In genomic region chr10:56468993-56469712, GRCm38 (mm10) we compare ENCODE assay signal across 9 mouse cellular contexts.
DNase-seq lines count a peak whose midpoint lies in the region; ATAC-seq and TF ChIP-seq lines count a peak whose summit lies in the region.
"Had no signal": no experiment of that assay in that cellular context is flagged by ENCODE, and none has a peak within 500 bp of the region (broad histone marks: within the 10 kb centered on the region; RNA-seq: fewer than 3 reads in every experiment).

No protein-coding gene starts in this region.

- no peaks in the 10 kb centered on the region for H3K4me1 ChIP-seq in kidney, adult 2 months (ENCODE audit: control insufficient read depth, insufficient read depth, low read length)
- no peaks in the 10 kb centered on the region for H3K4me1 ChIP-seq in midbrain, embryonic 14.5 days (ENCODE audit: control insufficient read depth, insufficient read depth, low read length)

- DNase-seq in left cerebral cortex, postnatal 25 days (ENCODE audit: low spot score in 2 of 2): peak; percentile 12 to 33
- no peak for DNase-seq in left cerebral cortex, adult 9 months (ENCODE audit: low spot score in 2 of 2)
- peak; percentile 53 to 58 for DNase-seq in adrenal gland, postnatal 36 days
- DNase-seq in heart, adult 11 months: peak; percentile 95
- peak; percentile 56 for DNase-seq in kidney, adult 2 months
- DNase-seq in midbrain, embryonic 14.5 days: peak; percentile 14
- DNase-seq in thymus, postnatal 36 days: no peak
- DNase-seq in cerebellum, adult 11 months: no peak

- intact Hi-C loops in left cerebral cortex, postnatal 25 days (cut with DNase I): no loop called here

- peak overlapping the region; percentile 28; the same call in 1 of the 2 replicates for H3K4me3 ChIP-seq in kidney, adult 2 months (ENCODE audit: insufficient read depth, low read depth, low read length)
- H3K4me3 ChIP-seq in midbrain, embryonic 14.5 days (replicated peaks; ENCODE audit: low read depth, low read length): no peak overlapping the region

- no peaks in the 10 kb centered on the region for H3K36me3 ChIP-seq in kidney, adult 2 months (ENCODE audit: control insufficient read depth, insufficient read depth, low read length)
- no peaks in the 10 kb centered on the region for H3K36me3 ChIP-seq in midbrain, embryonic 14.5 days (ENCODE audit: control insufficient read depth, insufficient read depth, low read length)

- WGBS in kidney, adult 2 months: 6% methylated on average over 15 of the region's 15 CpGs
- 55% methylated on average over 15 of the region's 15 CpGs for whole genome bisulfite sequencing in midbrain, embryonic 14.5 days

- TF ChIP-seq CTCF in kidney, adult 2 months (conservative IDR thresholded peaks at IDR 0.05; ENCODE audit: insufficient read depth, insufficient read length, low read depth, low read length): no peak

- TF ChIP-seq POLR2A in kidney, adult 2 months (IDR thresholded peaks at IDR 0.05; ENCODE audit: low read depth, low read length): no peak

- peak overlapping the region; percentile 29; the same call in 1 of the 2 replicates for H3K4me2 ChIP-seq in midbrain, embryonic 14.5 days (ENCODE audit: low read length)

- ATAC-seq in midbrain, embryonic 14.5 days (ENCODE audit: low FRiP score, low TSS enrichment): no peak

- no peak overlapping the region for H3K27ac ChIP-seq in kidney, adult 2 months (ENCODE audit: insufficient read depth, low read depth, low read length)
- no peak overlapping the region for H3K27ac ChIP-seq in midbrain, embryonic 14.5 days (replicated peaks; ENCODE audit: low read depth, low read length)
- H3K27ac ChIP-seq: liver, embryonic 14.5 days had no signal

- no peaks in the 10 kb centered on the region for H3K9me3 ChIP-seq in midbrain, embryonic 14.5 days (ENCODE audit: control insufficient read depth, low read length)

- H3K27me3 ChIP-seq in kidney, adult 2 months (replicated peaks; ENCODE audit: control insufficient read depth, insufficient read depth, low read length): no peaks in the 10 kb centered on the region
- no peaks in the 10 kb centered on the region for H3K27me3 ChIP-seq in midbrain, embryonic 14.5 days (ENCODE audit: control insufficient read depth, insufficient read depth, low read length)

- no peak overlapping the region for H3K9ac ChIP-seq in midbrain, embryonic 14.5 days (replicated peaks; ENCODE audit: low read length)
- H3K9ac ChIP-seq: liver, embryonic 14.5 days had no signal

Comparison
In these comparisons a context has a peak if more than half of its experiments do, and no peak if none do; other contexts are left out.
1. DNase-seq: peak in left cerebral cortex, postnatal 25 days (2 of 2), adrenal gland, postnatal 36 days (2 of 2), heart, adult 11 months (single experiment), kidney, adult 2 months (single experiment) and midbrain, embryonic 14.5 days (single experiment); none in left cerebral cortex, adult 9 months (0 of 2), thymus, postnatal 36 days (0 of 2) and cerebellum, adult 11 months (single experiment).